Mouse (Mus musculus) cerebellum, adult 11-12 months (tissue): ENCODE data around the gene 2900092C05Rik.
A peak's percentile ranks its signal among the peaks of the same experiment; 100 is the strongest.

ENCODE experiments used
- DNase-seq: peaks from one replicate; pipeline ENCODE4 v3.0.0; 2022

The 2900092C05Rik gene

GRCm38 (mm10) chr7:12512217-12512616 lies at the start of gene 2900092C05Rik:
2900092C05Rik (plus strand) TSS chr7:12512517.
- no peak for DNase-seq

- DNase-seq = peak; percentile 90
These were observed 33.9 kb upstream of the 2900092C05Rik start, which contains the start of gene Zfp606 for GRCm38 (mm10) chr7:12478158-12479008. Zfp606 (plus strand) TSS chr7:12478293.

- DNase-seq = no peak
These were observed 33.3 kb upstream of the 2900092C05Rik start for GRCm38 (mm10) chr7:12479009-12479346.

GRCm38 (mm10) chr7:12479525-12479924 lies 32.8 kb upstream of the 2900092C05Rik start:
- no peak for DNase-seq

GRCm38 (mm10) chr7:12483771-12484170 lies 28.5 kb upstream of the 2900092C05Rik start:
- no peak for DNase-seq

GRCm38 (mm10) chr7:12485956-12486355 lies 26.4 kb upstream of the 2900092C05Rik start:
- no peak for DNase-seq

- no peak for DNase-seq
These were observed 25.6 kb upstream of the 2900092C05Rik start for GRCm38 (mm10) chr7:12486691-12487090.

GRCm38 (mm10) chr7:12510913-12511312 lies 1.4 kb upstream of the 2900092C05Rik start:
- DNase-seq = no peak
